Mouse (Mus musculus): Measurements from ENCODE around the gene Slc2a4. TPM values are rescaled to one million over a fixed set of nuclear protein-coding genes. Genes with fewer than 3 reads are reported as not detected.
"Not testable (repeated sequence)": the region's sequence is repeated elsewhere in the genome, so short reads cannot be mapped to it uniquely, and the experiment has no call there.

The Slc2a4 gene
- polyA plus RNA-seq, 1 experiment from 2014 or later: 31.5 TPM

DNA sequence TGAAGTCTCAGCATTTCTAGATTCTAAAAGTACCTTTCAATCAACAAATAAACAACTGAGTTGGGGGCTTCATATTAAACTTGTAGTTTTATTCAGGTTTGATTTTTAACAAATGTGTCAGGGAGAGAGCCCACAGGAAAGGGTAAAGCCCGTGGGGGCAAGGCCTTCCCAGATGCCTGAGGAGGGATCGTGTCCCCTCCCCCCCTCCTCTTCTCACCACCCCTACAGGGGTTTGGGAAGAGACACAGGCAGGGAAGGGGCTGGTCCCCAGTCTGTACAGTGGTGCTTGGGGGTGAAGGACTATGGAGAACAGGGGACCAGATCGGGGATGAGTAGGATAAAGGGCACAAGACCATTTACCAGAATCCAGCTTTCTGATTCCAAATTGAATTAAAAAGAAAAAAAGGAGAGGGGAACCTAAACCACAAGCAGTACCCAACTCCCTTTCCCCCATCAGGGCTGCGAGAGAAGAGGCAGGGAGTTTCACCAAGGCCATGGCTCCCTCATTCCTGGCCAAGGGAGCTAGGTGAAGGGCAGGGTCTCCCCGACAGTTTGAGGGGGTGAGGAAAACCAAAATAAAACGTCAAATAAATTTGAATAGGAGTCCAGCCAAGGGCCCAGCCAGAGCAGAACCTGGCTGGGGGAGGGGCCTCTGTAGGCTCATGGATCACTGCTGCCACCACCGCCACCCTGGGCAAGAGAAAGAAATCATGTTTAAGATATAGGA, 31.2 kb downstream of the Slc2a4 start:
- not testable (repeated sequence) for H3K4me3 ChIP-seq (ENCODE audit: low read depth, low read length); H3K9ac ChIP-seq (replicated peaks; ENCODE audit: low read depth, low read length); H3K27me3 ChIP-seq (ENCODE audit: control insufficient read depth, insufficient read depth, low read length); H3K9me3 ChIP-seq (ENCODE audit: control insufficient read depth, low read depth, low read length); H3K4me2 ChIP-seq (replicated peaks; ENCODE audit: low read depth, low read length); H3K27ac ChIP-seq (ENCODE audit: low read length); ATAC-seq (ENCODE audit: insufficient number of reproducible peaks, insufficient read depth, low FRiP score, low read depth)
- Histone ChIP-seq H3K36me3 (ENCODE audit: control insufficient read depth, insufficient read depth, low read length) (peaks cover 51% of the 10 kb centered on the region), H3K4me1 (ENCODE audit: control insufficient read depth, insufficient read depth, low read length) (peaks cover 26% of the 10 kb centered on the region)
- WGBS: 63% methylated on average over 7 of the region's 7 CpGs

DNA sequence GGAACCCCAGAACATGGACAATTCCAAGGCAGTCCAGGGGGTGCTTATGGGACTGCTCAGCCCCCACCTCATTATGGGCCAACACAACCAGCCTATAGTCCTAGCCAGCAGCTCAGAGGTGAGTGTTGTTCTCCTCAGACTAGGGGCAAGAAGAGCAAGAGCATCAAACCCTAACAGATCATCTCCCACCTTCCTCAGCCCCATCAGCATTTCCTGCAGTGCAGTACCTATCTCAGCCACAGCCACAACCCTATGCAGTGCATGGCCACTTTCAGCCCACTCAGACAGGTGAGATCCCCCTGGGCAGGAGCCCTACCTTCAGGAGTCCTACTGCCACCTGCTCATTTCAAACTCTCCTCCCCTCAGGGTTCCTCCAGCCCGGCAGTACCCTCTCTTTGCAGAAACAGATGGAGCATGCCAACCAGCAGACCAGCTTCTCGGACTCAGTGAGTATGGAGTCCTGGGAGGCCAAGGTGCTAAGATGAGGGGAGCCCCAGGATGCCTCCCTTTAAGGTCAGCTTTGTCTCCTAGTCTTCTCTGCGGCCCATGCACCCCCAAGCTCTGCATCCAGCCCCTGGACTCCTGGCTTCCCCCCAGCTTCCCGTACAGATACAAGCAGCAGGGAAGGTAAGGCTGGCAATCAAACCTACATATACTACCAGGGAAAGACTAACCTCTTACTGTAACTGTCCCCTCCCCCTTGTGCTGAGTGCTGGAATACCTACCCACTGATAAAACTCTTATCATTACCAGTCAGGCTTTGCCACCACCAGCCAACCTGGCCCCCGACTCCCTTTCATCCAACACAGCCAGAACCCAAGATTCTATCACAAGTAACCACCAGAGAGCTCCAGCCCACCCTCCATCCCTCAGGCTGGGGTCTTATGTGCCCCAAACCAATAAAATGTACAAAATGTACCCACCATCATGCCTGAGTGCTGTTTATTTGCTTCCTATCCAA, 32.0 kb downstream of the Slc2a4 start:
- Histone ChIP-seq H3K4me1 (ENCODE audit: control insufficient read depth, insufficient read depth, low read length) (peaks cover 26% of the 10 kb centered on the region), H3K27ac (ENCODE audit: low read length) (no peak overlapping the region), H3K4me3 (ENCODE audit: low read depth, low read length) (no peak overlapping the region), H3K36me3 (ENCODE audit: control insufficient read depth, insufficient read depth, low read length) (peaks cover 60% of the 10 kb centered on the region), H3K9me3 (ENCODE audit: control insufficient read depth, low read depth, low read length) (no peaks in the 10 kb centered on the region), H3K9ac (replicated peaks; ENCODE audit: low read depth, low read length) (no peak overlapping the region), H3K27me3 (ENCODE audit: control insufficient read depth, insufficient read depth, low read length) (no peaks in the 10 kb centered on the region), H3K4me2 (replicated peaks; ENCODE audit: low read depth, low read length) (0 out of 2 replicates have a peak overlapping the region, but pooled peaks have one; percentile 97)
- WGBS: 65% methylated on average over 5 of the region's 5 CpGs
- ATAC-seq (ENCODE audit: insufficient number of reproducible peaks, insufficient read depth, low FRiP score, low read depth): no peak

DNA sequence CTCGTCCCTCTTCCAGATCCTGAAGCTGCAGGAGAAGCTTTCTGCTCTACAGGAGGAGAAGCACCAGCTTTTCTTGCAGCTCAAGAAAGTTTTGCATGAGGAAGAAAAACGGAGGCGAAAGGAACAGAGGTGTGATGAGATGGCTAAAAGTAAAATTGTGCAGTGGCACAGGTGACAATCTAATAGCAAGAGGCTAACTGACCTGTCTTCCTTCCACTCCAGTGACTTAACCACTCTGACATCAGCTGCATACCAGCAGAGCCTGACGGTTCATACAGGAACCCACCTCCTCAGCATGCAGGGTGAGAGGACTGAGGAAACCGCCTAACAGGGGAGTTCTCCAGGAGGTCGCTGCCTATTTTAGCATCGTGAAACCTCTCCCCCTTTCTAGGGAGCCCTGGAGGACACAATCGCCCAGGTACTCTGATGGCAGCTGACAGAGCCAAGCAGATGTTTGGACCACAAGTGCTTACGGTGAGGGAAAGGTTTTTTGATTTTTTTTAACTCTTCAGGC, 33.0 kb downstream of the Slc2a4 start:
- ATAC-seq (ENCODE audit: insufficient number of reproducible peaks, insufficient read depth, low FRiP score, low read depth): no peak
- H3K27ac ChIP-seq (ENCODE audit: low read length): no peak overlapping the region
- H3K27me3 ChIP-seq (ENCODE audit: control insufficient read depth, insufficient read depth, low read length): no peaks in the 10 kb centered on the region
- no peaks in the 10 kb centered on the region for H3K9me3 ChIP-seq (ENCODE audit: control insufficient read depth, low read depth, low read length)
- H3K9ac ChIP-seq (replicated peaks; ENCODE audit: low read depth, low read length): peak overlapping the region; percentile 77; the same call in 1 of the 2 replicates
- peaks cover 26% of the 10 kb centered on the region for H3K4me1 ChIP-seq (ENCODE audit: control insufficient read depth, insufficient read depth, low read length)
- WGBS: 35% methylated on average over 9 of the region's 9 CpGs
- H3K4me2 ChIP-seq (replicated peaks; ENCODE audit: low read depth, low read length): peak overlapping the region; percentile 97
- H3K4me3 ChIP-seq (ENCODE audit: low read depth, low read length): peak overlapping the region; percentile 87
- H3K36me3 ChIP-seq (ENCODE audit: control insufficient read depth, insufficient read depth, low read length): peaks cover 66% of the 10 kb centered on the region

DNA sequence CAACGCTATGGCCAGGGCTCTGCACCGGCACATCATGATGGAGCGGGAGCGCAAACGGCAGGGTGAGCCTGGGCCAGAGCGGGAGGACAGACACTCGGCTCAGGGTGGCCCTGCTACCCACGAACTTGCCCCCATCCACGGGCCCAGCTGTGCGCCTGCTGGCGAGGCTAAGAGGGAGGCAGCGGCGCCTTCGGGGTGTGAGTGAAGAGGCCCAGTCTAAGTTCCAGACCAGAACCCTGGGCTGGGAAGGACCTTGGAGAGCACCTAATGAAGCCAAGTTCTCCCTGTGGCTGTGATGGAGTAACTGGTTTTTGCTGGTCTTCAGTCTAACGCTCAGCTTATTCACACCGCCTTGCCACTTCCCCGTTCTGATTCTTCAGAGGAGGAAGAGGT, 33.6 kb downstream of the Slc2a4 start:
- no peak for ATAC-seq (ENCODE audit: insufficient number of reproducible peaks, insufficient read depth, low FRiP score, low read depth)
- WGBS: 2% methylated on average over 17 of the region's 17 CpGs
- peak overlapping the region; percentile 87 for H3K4me3 ChIP-seq (ENCODE audit: low read depth, low read length)
- H3K36me3 ChIP-seq (ENCODE audit: control insufficient read depth, insufficient read depth, low read length): peaks cover 71% of the 10 kb centered on the region
- H3K9me3 ChIP-seq (ENCODE audit: control insufficient read depth, low read depth, low read length): no peaks in the 10 kb centered on the region
- no peaks in the 10 kb centered on the region for H3K27me3 ChIP-seq (ENCODE audit: control insufficient read depth, insufficient read depth, low read length)
- peaks cover 23% of the 10 kb centered on the region for H3K4me1 ChIP-seq (ENCODE audit: control insufficient read depth, insufficient read depth, low read length)
- peak overlapping the region; percentile 97 for H3K4me2 ChIP-seq (replicated peaks; ENCODE audit: low read depth, low read length)
- H3K27ac ChIP-seq (ENCODE audit: low read length): peak overlapping the region; percentile 77
- H3K9ac ChIP-seq (replicated peaks; ENCODE audit: low read depth, low read length): peak overlapping the region; percentile 77

DNA sequence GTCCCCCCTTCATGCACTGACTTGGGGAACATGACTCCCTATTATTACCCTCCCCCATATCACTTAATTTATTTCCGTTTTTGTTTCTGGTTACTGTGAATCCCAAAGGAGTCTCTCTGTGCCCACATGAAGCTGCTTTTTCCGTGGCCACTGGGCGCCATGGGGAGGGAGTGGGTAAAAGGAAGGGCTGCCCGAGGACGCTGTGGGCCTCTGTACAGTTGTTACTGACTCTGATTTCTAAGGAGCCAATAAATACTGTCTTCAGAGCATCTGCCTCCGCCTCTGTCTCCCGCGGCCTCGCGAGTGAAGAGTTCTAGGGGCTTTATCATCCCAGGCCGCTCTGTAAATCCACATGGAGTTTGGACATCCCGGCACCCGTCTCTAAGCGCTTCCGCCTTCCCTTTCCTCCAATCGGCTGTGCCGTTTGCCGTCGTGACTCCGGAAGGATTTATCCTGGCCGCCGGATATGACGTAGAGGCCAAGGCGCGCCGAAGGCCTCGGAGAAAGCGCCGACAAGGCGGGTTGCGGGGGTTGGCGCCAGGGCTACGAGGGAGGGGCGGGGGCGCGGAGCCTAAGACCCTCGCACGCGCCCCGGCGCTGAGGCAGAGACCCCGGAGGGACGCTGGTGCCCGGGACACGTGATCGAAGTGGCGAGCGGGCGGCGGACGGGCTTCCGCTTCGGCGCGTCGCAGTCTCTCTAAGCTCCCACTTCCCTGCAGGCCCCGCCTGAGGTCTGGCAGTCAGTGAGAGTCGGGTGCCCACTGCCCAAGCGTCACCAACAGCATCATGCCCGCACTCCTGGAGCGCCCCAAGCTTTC, 34.2 kb downstream of the Slc2a4 start, which contains the start of gene Gps2:
TSS of gene Gps2 (plus strand) at position 335 of the 818 bp plus-strand sequence.
- WGBS: 2% methylated on average over 61 of the region's 61 CpGs
- peaks cover 73% of the 10 kb centered on the region for H3K36me3 ChIP-seq (ENCODE audit: control insufficient read depth, insufficient read depth, low read length)
- ATAC-seq (ENCODE audit: insufficient number of reproducible peaks, insufficient read depth, low FRiP score, low read depth): peak; percentile 84

DNA sequence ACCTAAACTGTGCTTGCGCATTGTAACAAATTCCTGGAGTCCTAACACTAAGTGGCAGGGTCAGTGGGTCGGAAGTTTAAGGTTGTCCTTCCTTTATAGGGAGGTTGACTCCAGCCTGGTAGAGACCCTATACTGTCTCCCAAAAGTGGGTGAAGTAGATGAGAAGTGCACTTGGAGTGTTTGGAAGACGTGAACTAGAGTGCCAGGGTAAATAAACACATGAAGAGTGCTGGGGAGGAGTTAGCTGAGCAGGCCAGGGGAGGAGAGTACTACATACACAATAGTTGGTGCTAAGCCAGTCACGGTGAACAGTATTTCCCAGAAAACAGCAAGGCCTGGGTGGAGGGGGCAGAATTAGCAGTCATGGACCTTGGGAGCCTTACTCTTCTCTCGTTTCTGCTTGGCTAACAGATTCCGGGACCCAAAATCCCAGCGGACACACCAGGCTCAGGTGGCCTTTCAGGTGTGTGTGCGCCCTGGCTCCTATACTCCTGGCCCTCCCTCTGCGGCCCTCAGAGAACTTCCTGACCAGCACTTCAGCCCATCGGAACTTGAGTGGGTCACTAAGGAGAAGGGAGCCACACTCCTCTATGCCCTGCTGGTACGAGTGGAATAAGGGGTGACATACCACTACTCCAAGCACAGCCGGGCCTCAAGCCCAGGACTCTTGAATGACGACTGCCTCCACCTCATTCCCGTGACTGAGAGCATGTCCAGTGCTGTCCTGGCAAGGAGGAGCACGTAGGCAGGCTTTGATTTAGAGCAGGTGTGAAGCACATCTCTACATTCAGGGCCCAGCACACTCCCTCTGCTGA, 35.1 kb downstream of the Slc2a4 start:
- Histone ChIP-seq H3K4me2 (replicated peaks; ENCODE audit: low read depth, low read length) (peak overlapping the region; percentile 97), H3K9me3 (ENCODE audit: control insufficient read depth, low read depth, low read length) (no peaks in the 10 kb centered on the region), H3K27me3 (ENCODE audit: control insufficient read depth, insufficient read depth, low read length) (no peaks in the 10 kb centered on the region), H3K9ac (replicated peaks; ENCODE audit: low read depth, low read length) (no peak overlapping the region), H3K36me3 (ENCODE audit: control insufficient read depth, insufficient read depth, low read length) (peaks cover 73% of the 10 kb centered on the region), H3K4me1 (ENCODE audit: control insufficient read depth, insufficient read depth, low read length) (peaks cover 17% of the 10 kb centered on the region), H3K4me3 (ENCODE audit: low read depth, low read length) (peak overlapping the region; percentile 87), H3K27ac (ENCODE audit: low read length) (no peak overlapping the region)
- WGBS: 76% methylated on average over 15 of the region's 15 CpGs
- ATAC-seq (ENCODE audit: insufficient number of reproducible peaks, insufficient read depth, low FRiP score, low read depth): no peak

More for the DNA sequence above, 34.2 kb downstream of the Slc2a4 start, which contains the start of gene Gps2:
- peak within 1 kb of the TSS; percentile 87 for H3K4me3 ChIP-seq (ENCODE audit: low read depth, low read length)
- no peaks in the 10 kb centered on the region for H3K9me3 ChIP-seq (ENCODE audit: control insufficient read depth, low read depth, low read length)
- peak within 1 kb of the TSS; percentile 77 for H3K9ac ChIP-seq (replicated peaks; ENCODE audit: low read depth, low read length)
- peak within 1 kb of the TSS; percentile 97 for H3K4me2 ChIP-seq (replicated peaks; ENCODE audit: low read depth, low read length)
- H3K27ac ChIP-seq (ENCODE audit: low read length): peak within 1 kb of the TSS; percentile 77
- peaks cover 17% of the 10 kb centered on the region for H3K4me1 ChIP-seq (ENCODE audit: control insufficient read depth, insufficient read depth, low read length)
- H3K27me3 ChIP-seq (ENCODE audit: control insufficient read depth, insufficient read depth, low read length): no peaks in the 10 kb centered on the region

DNA sequence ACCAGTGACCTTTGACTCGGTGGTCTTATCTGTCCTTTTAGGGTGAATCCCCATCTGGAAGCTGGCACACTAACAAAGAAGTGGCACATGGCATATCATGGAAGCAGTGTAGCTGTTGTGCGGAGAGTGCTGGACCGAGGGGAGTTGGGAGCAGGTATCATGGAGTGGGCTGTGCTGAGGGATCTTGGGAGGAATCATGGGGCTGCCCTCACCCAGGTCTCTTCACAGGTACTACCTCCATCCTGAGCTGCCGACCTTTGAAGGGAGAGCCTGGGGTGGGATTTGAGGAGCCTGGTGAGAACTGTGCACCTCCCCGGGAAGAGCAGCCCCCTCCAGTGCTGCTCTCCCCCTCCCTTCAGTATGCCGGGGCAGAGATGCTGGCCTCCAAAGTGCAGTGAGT, 36.3 kb downstream of the Slc2a4 start:
- 90% methylated on average over 6 of the region's 6 CpGs for WGBS

More for the DNA sequence above, 36.3 kb downstream of the Slc2a4 start:
- no peaks in the 10 kb centered on the region for H3K9me3 ChIP-seq (ENCODE audit: control insufficient read depth, low read depth, low read length)
- peaks cover 76% of the 10 kb centered on the region for H3K36me3 ChIP-seq (ENCODE audit: control insufficient read depth, insufficient read depth, low read length)
- H3K4me1 ChIP-seq (ENCODE audit: control insufficient read depth, insufficient read depth, low read length): peaks cover 17% of the 10 kb centered on the region
- H3K27me3 ChIP-seq (ENCODE audit: control insufficient read depth, insufficient read depth, low read length): no peaks in the 10 kb centered on the region
- no peak overlapping the region for H3K9ac ChIP-seq (replicated peaks; ENCODE audit: low read depth, low read length)
- no peak for ATAC-seq (ENCODE audit: insufficient number of reproducible peaks, insufficient read depth, low FRiP score, low read depth)
- H3K4me3 ChIP-seq (ENCODE audit: low read depth, low read length): no peak overlapping the region
- no peak overlapping the region for H3K27ac ChIP-seq (ENCODE audit: low read length)
- no peak overlapping the region for H3K4me2 ChIP-seq (replicated peaks; ENCODE audit: low read depth, low read length)

Data from stomach, embryonic 14.5 days (tissue).